Mouse (Mus musculus) cerebellum, adult 8-10 months (tissue): ENCODE data around the gene Emsy.

Experiments used
- DNase-seq: peaks from one replicate; pipeline ENCODE4 v3.0.0; 2022

Emsy gene

DNA sequence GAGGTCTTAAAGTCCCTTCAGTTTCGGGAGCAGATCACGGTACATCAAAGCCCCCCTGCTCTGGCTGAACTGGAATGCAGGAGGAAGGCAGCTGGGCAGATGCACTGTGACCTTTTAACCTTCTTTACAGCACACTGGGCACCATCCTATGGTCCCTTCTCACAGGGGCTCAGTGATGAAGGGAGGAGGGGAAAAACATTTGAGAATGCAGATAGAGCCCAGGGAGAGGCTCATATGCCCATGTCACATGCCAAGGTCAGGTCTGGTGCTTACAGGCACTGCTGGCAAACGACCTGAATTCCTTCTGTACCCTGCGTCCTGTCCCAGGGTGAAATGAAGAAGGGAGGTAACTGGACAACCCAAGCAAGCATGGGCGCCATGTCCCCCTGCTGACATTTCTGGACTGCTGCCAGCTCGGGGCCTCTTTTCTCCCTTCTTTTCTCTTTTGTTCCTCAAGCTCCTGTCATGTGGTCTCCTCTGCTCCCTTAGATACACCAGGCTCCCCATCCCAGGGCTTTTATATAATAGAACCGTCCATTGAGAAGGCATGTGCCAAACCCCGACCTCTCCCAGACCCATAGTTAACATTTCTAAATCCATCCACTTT lies 118.5 kb downstream of the Emsy start:
- no peak for DNase-seq

DNA sequence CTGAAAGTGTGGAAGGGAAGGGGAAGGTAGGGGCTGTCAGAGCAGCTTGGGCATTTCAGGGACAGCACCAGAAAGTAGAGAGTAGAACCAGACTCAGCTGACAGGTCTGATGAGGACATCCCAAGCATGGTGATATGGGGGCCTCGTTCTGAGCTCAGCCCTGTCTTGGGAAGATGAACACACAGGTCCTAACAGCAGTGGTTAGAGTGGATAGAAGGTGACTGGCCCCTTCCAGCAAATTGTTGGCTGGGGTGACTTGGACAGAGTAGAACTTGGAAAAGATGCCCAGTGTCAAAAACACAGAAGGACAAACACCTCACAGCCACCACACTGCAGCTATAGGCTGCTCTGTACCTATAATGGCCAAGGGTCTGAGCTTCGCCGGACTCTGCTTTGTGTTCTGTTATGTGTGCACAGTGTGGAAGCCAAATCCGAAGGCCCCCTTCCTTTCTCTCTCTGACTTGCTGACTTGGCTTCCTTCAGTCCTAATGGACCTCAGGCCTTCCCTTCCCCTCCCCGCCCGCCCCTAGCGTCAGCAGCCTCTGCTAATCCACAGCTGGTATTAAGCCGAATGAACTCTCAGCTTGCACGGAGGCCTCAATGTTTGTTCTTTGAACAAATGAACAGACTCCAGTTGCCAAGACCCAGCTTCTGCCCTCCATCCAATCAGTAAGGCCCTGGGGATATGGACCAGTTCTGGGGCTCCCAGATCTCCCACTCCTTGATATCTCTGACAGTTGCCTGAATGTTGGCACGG lies 119.2 kb downstream of the Emsy start:
- DNase-seq, result no peak
